ENCODE assay signal across 9 mouse cellular contexts in genomic region chr17:73305622-73306021, GRCm38 (mm10).
DNase-seq lines count a peak whose midpoint lies in the region; ATAC-seq and TF ChIP-seq lines count a peak whose summit lies in the region.
"Had no signal": no experiment of that assay in that cellular context is flagged by ENCODE, and none has a peak within 500 bp of the region (broad histone marks: within the 10 kb centered on the region; RNA-seq: fewer than 3 reads in every experiment).

No protein-coding gene starts in this region.

- TF ChIP-seq CTCF in ES-Bruce4 (IDR thresholded peaks at IDR 0.05; ENCODE audit: low read depth, low read length): peak; percentile 45
- TF ChIP-seq CTCF in bone marrow, adult 2 months (IDR thresholded peaks at IDR 0.05; ENCODE audit: control insufficient read depth, insufficient read depth, low read length): peak; percentile 67

- no peak overlapping the region for H3K9ac ChIP-seq in intestine, embryonic 14.5 days (ENCODE audit: low read length)
- no peak overlapping the region for H3K9ac ChIP-seq in intestine, embryonic 15.5 days
- no peak overlapping the region for H3K9ac ChIP-seq in ES-Bruce4 (ENCODE audit: low read depth, poor library complexity, severe bottlenecking)
- H3K9ac ChIP-seq: neural tube, embryonic 13.5 days had no signal

- WGBS in intestine, embryonic 14.5 days: 58% methylated on average over 9 of the region's 9 CpGs
- 57% methylated on average over 9 of the region's 9 CpGs for WGBS in intestine, embryonic 15.5 days
- WGBS in bone marrow, adult 2 months: 49% methylated on average over 9 of the region's 9 CpGs

- peak; percentile 80 for DNase-seq in intestine, embryonic 14.5 days (ENCODE audit: low spot score)
- peak; percentile 36 to 71 for DNase-seq in left cerebral cortex, postnatal 14 days (ENCODE audit: low spot score in 2 of 2)
- DNase-seq in right cerebral cortex, adult 2 months (ENCODE audit: low spot score in 2 of 2): peak; percentile 52 to 69
- no peak for DNase-seq in ovary, postnatal 10 days (ENCODE audit: low spot score)

- H3K9me3 ChIP-seq in intestine, embryonic 14.5 days (ENCODE audit: control insufficient read depth, low read length): no peaks in the 10 kb centered on the region
- no peaks in the 10 kb centered on the region for H3K9me3 ChIP-seq in intestine, embryonic 15.5 days
- no peaks in the 10 kb centered on the region for H3K9me3 ChIP-seq in ES-Bruce4 (replicated peaks; ENCODE audit: control insufficient read depth, insufficient read depth, low read length, poor library complexity, severe bottlenecking)
- H3K9me3 ChIP-seq: neural tube, embryonic 13.5 days had no signal

- intact Hi-C loops in left cerebral cortex, postnatal 14 days (cut with DNase I): loop anchor here (10.0 kb wide), 2 partner anchors 179 to 409 kb away; partner anchors contain the start of gene Galnt14

- H3K27ac ChIP-seq in intestine, embryonic 14.5 days (ENCODE audit: low read depth): no peak overlapping the region
- H3K27ac ChIP-seq in intestine, embryonic 15.5 days: no peak overlapping the region
- H3K27ac ChIP-seq in ES-Bruce4 (ENCODE audit: insufficient read depth, low read length): no peak overlapping the region
- no peak overlapping the region for H3K27ac ChIP-seq in bone marrow, adult 2 months (ENCODE audit: control insufficient read depth, insufficient read depth, low read depth, low read length, poor library complexity)
- H3K27ac ChIP-seq: neural tube, embryonic 13.5 days had no signal

- TF ChIP-seq POLR2A in ES-Bruce4 (IDR thresholded peaks at IDR 0.05; ENCODE audit: insufficient read depth, low read length): no peak
- no peak for TF ChIP-seq POLR2A in bone marrow, adult 2 months (IDR thresholded peaks at IDR 0.05; ENCODE audit: borderline replicate concordance, control insufficient read depth, low read depth, low read length)

- H3K4me3 ChIP-seq in intestine, embryonic 14.5 days (ENCODE audit: low read depth, low read length): no peak overlapping the region
- no peak overlapping the region for H3K4me3 ChIP-seq in intestine, embryonic 15.5 days (replicated peaks)
- no peak overlapping the region for H3K4me3 ChIP-seq in ES-Bruce4 (ENCODE audit: low read depth, low read length)
- no peak overlapping the region for H3K4me3 ChIP-seq in bone marrow, adult 2 months (replicated peaks; ENCODE audit: control insufficient read depth, low read depth, low read length)
- H3K4me3 ChIP-seq: neural tube, embryonic 13.5 days had no signal

- H3K27me3 ChIP-seq in intestine, embryonic 14.5 days (replicated peaks; ENCODE audit: control insufficient read depth, insufficient read depth, low read length): peaks cover 29% of the 10 kb centered on the region
- peaks cover 9% of the 10 kb centered on the region for H3K27me3 ChIP-seq in intestine, embryonic 15.5 days (replicated peaks)
- H3K27me3 ChIP-seq in ES-Bruce4 (ENCODE audit: control insufficient read depth, insufficient read depth, low read length, poor library complexity, severe bottlenecking): no peaks in the 10 kb centered on the region

- no peak for ATAC-seq in intestine, embryonic 14.5 days (replicated peaks; ENCODE audit: low FRiP score, low TSS enrichment, low read depth)
- ATAC-seq in intestine, embryonic 15.5 days: no peak
- ATAC-seq in frontal cortex, adult (ENCODE audit: low TSS enrichment): peak; percentile 68

- no peak for TF ChIP-seq EP300 in ES-Bruce4 (IDR thresholded peaks at IDR 0.05; ENCODE audit: insufficient read depth, low read depth, low read length)

- no peaks in the 10 kb centered on the region for H3K4me1 ChIP-seq in intestine, embryonic 14.5 days (replicated peaks; ENCODE audit: control insufficient read depth, insufficient read depth, low read length)
- no peaks in the 10 kb centered on the region for H3K4me1 ChIP-seq in intestine, embryonic 15.5 days (replicated peaks)
- H3K4me1 ChIP-seq in ES-Bruce4 (ENCODE audit: control insufficient read depth, insufficient read depth, low read length): no peaks in the 10 kb centered on the region
- no peaks in the 10 kb centered on the region; the same call in 1 of the 2 replicates for H3K4me1 ChIP-seq in bone marrow, adult 2 months (ENCODE audit: control insufficient read depth, insufficient read depth, low read length)

- no peaks in the 10 kb centered on the region for H3K36me3 ChIP-seq in intestine, embryonic 14.5 days (ENCODE audit: control insufficient read depth, insufficient read depth, low read length)
- H3K36me3 ChIP-seq in intestine, embryonic 15.5 days: no peaks in the 10 kb centered on the region
- H3K36me3 ChIP-seq in ES-Bruce4 (ENCODE audit: control insufficient read depth, insufficient read depth, low read length, poor library complexity, severe bottlenecking): no peaks in the 10 kb centered on the region
- H3K36me3 ChIP-seq: neural tube, embryonic 13.5 days had no signal

- no peak overlapping the region for H3K4me2 ChIP-seq in intestine, embryonic 14.5 days (ENCODE audit: low read length)
- no peak overlapping the region for H3K4me2 ChIP-seq in intestine, embryonic 15.5 days (replicated peaks)
- H3K4me2 ChIP-seq: neural tube, embryonic 13.5 days had no signal
